Mouse (Mus musculus): ENCODE data around the gene Brd7. TPM values are rescaled to one million over a fixed set of nuclear protein-coding genes. Genes with fewer than 3 reads are reported as not detected.

The Brd7 gene
- polyA plus RNA-seq, 1 experiment from 2014 or later: 70.7 TPM

DNA sequence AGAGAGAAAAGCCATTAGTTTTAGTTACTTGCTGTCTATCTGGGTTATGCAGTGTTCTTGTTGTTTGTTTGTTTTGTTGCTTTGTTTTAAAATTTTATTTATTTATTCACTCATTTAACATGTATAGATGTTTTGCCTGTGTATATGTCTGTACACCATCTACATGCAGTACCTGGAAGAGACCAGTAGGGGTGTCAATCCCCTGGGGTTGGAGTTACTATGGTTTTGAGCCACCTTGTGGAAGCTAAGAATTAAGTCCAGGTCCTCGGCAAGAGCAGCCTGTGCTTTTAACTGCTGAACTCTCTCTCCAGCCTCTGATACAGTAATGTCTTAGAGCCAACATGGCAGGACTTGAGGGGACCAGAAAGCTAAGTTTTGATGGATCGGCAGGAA lies 21.2 kb upstream of the Brd7 start:
- Histone ChIP-seq H3K4me1 (replicated peaks; ENCODE audit: control insufficient read depth, insufficient read depth, low read length) (no peaks in the 10 kb centered on the region), H3K9ac (ENCODE audit: low read length) (no peak overlapping the region), H3K4me3 (ENCODE audit: low read length) (no peak overlapping the region), H3K36me3 (ENCODE audit: control insufficient read depth, insufficient read depth, low read length) (no peaks in the 10 kb centered on the region), H3K27me3 (ENCODE audit: control insufficient read depth, insufficient read depth, low read depth, low read length) (no peaks in the 10 kb centered on the region), H3K9me3 (ENCODE audit: control insufficient read depth, low read length) (no peaks in the 10 kb centered on the region), H3K4me2 (ENCODE audit: low read depth, low read length) (no peak overlapping the region), H3K27ac (ENCODE audit: low read length) (no peak overlapping the region)
- WGBS: 84% methylated on average over 2 of the region's 2 CpGs
- ATAC-seq (ENCODE audit: low read depth): no peak

DNA sequence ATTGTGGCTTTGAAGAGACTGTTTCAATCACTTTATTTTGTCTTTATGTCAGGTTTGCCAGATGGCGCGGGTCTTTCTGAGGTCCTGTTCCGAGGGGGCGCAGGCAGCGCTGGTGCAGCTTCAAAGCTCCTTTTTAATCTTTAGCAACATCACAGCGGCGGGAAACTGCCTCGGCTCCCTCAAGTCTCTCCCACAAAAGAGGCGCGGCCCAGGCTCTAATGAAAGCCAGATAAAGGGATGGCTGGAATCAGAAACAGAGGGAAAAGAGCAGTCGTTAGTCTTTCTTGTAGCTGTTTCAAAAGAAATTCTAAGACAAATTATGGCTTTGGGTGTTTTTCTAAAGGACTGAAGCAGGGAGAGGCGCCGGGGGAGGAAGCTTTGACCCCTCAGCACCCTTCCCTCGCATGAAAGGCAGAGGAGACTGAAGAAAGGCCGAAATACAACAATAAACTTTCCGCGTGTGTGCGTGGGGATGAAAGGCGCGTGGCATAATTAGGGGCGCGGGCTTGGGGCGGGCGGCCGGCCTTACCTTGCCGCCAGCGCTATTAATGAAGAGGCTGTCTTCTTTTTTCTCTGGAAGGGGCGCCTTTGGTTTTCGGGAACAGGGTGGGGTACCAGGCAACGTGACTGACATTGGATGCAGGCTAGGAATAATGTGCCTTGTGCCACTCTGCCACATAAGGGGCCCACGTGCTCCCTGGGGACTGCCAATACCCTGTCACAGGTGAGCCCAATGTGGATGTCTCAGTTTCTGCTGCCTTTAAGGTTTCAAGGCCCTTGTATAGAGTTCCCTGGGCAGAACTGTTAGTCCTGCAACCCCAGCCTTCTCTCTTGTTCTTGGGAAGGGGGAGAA lies 20.5 kb upstream of the Brd7 start:
- H3K4me1 ChIP-seq (replicated peaks; ENCODE audit: control insufficient read depth, insufficient read depth, low read length): no peaks in the 10 kb centered on the region
- H3K9me3 ChIP-seq (ENCODE audit: control insufficient read depth, low read length): no peaks in the 10 kb centered on the region
- H3K27me3 ChIP-seq (ENCODE audit: control insufficient read depth, insufficient read depth, low read depth, low read length): no peaks in the 10 kb centered on the region
- no peak overlapping the region for H3K9ac ChIP-seq (ENCODE audit: low read length)
- no peaks in the 10 kb centered on the region for H3K36me3 ChIP-seq (ENCODE audit: control insufficient read depth, insufficient read depth, low read length)
- no peak overlapping the region for H3K4me3 ChIP-seq (ENCODE audit: low read length)
- H3K27ac ChIP-seq (ENCODE audit: low read length): no peak overlapping the region
- H3K4me2 ChIP-seq (ENCODE audit: low read depth, low read length): no peak overlapping the region
- no peak for ATAC-seq (ENCODE audit: low read depth)
- 62% methylated on average over 31 of the region's 31 CpGs for WGBS

DNA sequence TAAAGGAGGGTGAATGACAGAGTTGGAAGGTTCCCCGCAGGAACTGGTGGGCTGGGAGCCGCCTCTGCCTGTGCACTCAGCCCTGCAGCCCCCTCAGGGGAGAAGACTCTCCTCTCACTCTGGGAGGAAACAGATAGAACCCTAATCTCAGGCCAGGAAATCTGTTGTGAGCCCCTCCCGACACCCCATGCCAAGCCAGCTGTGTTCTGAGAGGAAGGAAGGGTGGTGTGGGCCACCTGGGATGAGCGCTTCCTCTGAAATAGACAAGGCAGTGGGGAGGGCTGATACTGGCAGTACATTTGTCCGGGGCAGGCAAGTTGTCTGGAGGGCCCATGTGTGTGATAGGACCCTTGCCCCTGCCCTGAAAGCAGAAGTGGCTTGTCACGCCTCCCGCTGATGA lies 18.5 kb upstream of the Brd7 start:
- Histone ChIP-seq H3K9ac (ENCODE audit: low read length) (no peak overlapping the region), H3K4me1 (replicated peaks; ENCODE audit: control insufficient read depth, insufficient read depth, low read length) (no peaks in the 10 kb centered on the region), H3K4me2 (ENCODE audit: low read depth, low read length) (no peak overlapping the region), H3K27me3 (ENCODE audit: control insufficient read depth, insufficient read depth, low read depth, low read length) (no peaks in the 10 kb centered on the region), H3K9me3 (ENCODE audit: control insufficient read depth, low read length) (no peaks in the 10 kb centered on the region), H3K4me3 (ENCODE audit: low read length) (no peak overlapping the region), H3K36me3 (ENCODE audit: control insufficient read depth, insufficient read depth, low read length) (no peaks in the 10 kb centered on the region), H3K27ac (ENCODE audit: low read length) (no peak overlapping the region)
- WGBS: 69% methylated on average over 7 of the region's 7 CpGs
- peak; percentile 31; the same call in 1 of the 2 replicates for ATAC-seq (ENCODE audit: low read depth)

DNA sequence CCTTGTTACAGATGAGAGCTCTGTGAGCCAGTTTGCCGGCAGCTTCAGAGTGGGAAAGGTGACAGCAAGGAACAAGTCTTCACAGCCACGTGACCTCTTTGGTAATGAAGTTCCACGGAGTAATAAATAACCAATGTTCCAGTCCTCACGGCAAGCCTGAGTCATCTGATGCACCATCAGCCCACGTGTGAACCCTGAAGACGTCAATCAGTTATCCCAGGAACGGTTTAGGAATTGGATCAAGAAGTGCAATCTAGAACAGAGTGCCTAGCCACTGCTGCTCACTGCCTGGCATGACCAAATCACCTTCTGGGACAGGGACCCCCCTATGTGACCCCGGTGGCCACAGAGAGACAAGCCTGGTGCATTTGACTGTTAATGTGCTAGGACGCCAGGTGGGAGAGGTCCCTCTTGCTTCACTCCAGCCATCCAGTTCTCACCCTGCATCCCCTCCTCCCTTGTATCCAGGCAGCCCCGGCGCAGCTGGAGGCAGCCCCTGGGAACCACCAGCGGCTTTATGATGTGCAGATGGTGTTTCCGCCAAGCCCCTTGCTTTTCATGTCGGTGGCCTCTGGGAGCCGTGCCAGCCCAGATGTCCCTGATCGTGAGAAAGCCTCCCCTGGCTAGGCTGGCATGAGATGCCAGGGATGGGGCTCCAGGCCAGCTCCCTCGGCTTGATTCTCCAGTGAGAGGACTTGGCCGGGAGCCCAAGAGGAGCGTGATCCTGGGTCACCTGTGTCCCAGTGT lies 15.0 kb upstream of the Brd7 start:
- Histone ChIP-seq H3K9me3 (ENCODE audit: control insufficient read depth, low read length) (no peaks in the 10 kb centered on the region), H3K36me3 (ENCODE audit: control insufficient read depth, insufficient read depth, low read length) (no peaks in the 10 kb centered on the region), H3K4me3 (ENCODE audit: low read length) (no peak overlapping the region), H3K27me3 (ENCODE audit: control insufficient read depth, insufficient read depth, low read depth, low read length) (no peaks in the 10 kb centered on the region), H3K9ac (ENCODE audit: low read length) (no peak overlapping the region), H3K4me1 (replicated peaks; ENCODE audit: control insufficient read depth, insufficient read depth, low read length) (no peaks in the 10 kb centered on the region), H3K27ac (ENCODE audit: low read length) (no peak overlapping the region), H3K4me2 (ENCODE audit: low read depth, low read length) (no peak overlapping the region)
- peak; percentile 36; the same call in 1 of the 2 replicates for ATAC-seq (ENCODE audit: low read depth)
- 46% methylated on average over 19 of the region's 19 CpGs for WGBS

DNA sequence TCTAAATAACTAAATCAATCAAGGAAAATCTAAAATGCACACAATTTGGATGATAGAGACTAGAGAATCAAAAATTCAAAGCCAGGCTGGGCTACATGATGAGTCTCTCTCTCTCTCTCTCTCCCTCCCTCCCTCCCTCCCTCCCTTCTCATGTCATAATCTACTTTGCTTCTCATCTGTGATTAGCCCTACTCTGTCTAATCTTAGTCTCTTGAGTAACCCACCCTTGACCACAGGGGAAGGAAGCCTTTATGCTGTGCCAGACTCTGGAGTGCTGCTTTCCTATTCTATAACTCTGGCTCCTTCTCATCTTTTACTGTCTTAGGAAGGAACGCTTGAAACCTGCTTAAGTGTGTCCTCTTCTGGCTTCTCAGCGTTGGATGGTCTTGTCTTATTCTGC lies 9.5 kb upstream of the Brd7 start:
- no peak overlapping the region for H3K4me2 ChIP-seq (ENCODE audit: low read depth, low read length)
- no peaks in the 10 kb centered on the region for H3K27me3 ChIP-seq (ENCODE audit: control insufficient read depth, insufficient read depth, low read depth, low read length)
- H3K9me3 ChIP-seq (ENCODE audit: control insufficient read depth, low read length): no peaks in the 10 kb centered on the region
- 81% methylated on average over 2 of the region's 2 CpGs for WGBS
- 0 out of 2 replicates have a peak, but pooled peaks cover 2% of the 10 kb centered on the region for H3K4me1 ChIP-seq (replicated peaks; ENCODE audit: control insufficient read depth, insufficient read depth, low read length)
- H3K27ac ChIP-seq (ENCODE audit: low read length): no peak overlapping the region
- H3K4me3 ChIP-seq (ENCODE audit: low read length): no peak overlapping the region
- ATAC-seq (ENCODE audit: low read depth): no peak
- no peak overlapping the region for H3K9ac ChIP-seq (ENCODE audit: low read length)
- H3K36me3 ChIP-seq (ENCODE audit: control insufficient read depth, insufficient read depth, low read length): no peaks in the 10 kb centered on the region

DNA sequence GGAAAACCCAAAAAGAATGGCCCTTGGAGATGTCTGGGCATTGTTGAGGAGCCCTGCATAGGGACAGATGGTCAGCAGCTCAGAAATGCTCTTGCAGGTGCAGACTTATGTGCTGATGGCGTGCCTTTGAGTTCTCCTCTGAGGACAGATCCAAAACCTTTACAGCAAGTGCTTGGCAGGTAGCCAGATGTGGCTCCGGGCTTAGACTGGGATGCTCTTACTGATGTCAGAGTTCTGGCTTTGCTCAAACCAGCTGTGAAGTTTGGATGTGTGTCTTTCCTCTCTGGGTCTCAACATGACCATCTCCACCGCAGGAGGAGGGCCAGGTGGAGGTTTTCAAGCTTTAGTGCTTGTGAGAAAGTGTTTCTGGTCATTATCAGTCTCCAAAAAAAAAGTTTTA lies 7.8 kb upstream of the Brd7 start:
- H3K4me1 ChIP-seq (replicated peaks; ENCODE audit: control insufficient read depth, insufficient read depth, low read length): 0 out of 2 replicates have a peak, but pooled peaks cover 2% of the 10 kb centered on the region
- no peak overlapping the region for H3K27ac ChIP-seq (ENCODE audit: low read length)
- no peak overlapping the region for H3K9ac ChIP-seq (ENCODE audit: low read length)
- peak; percentile 41; the same call in 1 of the 2 replicates for ATAC-seq (ENCODE audit: low read depth)
- no peak overlapping the region for H3K4me2 ChIP-seq (ENCODE audit: low read depth, low read length)
- no peaks in the 10 kb centered on the region for H3K27me3 ChIP-seq (ENCODE audit: control insufficient read depth, insufficient read depth, low read depth, low read length)
- no peak overlapping the region for H3K4me3 ChIP-seq (ENCODE audit: low read length)
- WGBS: 33% methylated on average over 3 of the region's 3 CpGs
- H3K36me3 ChIP-seq (ENCODE audit: control insufficient read depth, insufficient read depth, low read length): no peaks in the 10 kb centered on the region
- H3K9me3 ChIP-seq (ENCODE audit: control insufficient read depth, low read length): no peaks in the 10 kb centered on the region

DNA sequence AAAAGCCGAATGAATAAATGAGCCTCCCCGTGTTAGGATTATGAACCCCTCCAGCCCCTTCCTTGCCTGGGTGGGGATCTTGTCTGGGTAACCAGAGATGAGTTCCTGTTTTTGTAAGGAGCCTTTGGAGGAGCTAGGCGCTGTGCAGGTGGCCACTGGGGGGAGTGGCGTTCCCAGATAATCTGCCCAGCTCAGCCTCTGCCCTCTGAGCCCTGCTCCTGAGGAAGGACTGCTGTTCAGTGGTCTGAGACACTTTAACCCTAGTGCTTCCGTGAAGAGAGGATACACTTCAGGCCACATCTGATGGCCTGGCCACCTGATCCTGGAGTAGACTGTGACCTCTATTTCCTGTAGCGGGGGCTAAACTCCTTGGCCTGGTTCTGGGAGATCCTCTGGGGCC lies 7.2 kb upstream of the Brd7 start:
- Histone ChIP-seq H3K27me3 (ENCODE audit: control insufficient read depth, insufficient read depth, low read depth, low read length) (no peaks in the 10 kb centered on the region), H3K9ac (ENCODE audit: low read length) (no peak overlapping the region), H3K4me1 (replicated peaks; ENCODE audit: control insufficient read depth, insufficient read depth, low read length) (0 out of 2 replicates have a peak, but pooled peaks cover 2% of the 10 kb centered on the region), H3K4me2 (ENCODE audit: low read depth, low read length) (no peak overlapping the region), H3K4me3 (ENCODE audit: low read length) (no peak overlapping the region), H3K9me3 (ENCODE audit: control insufficient read depth, low read length) (no peaks in the 10 kb centered on the region), H3K27ac (ENCODE audit: low read length) (no peak overlapping the region), H3K36me3 (ENCODE audit: control insufficient read depth, insufficient read depth, low read length) (no peaks in the 10 kb centered on the region)
- ATAC-seq (ENCODE audit: low read depth): peak; percentile 75
- 10% methylated on average over 6 of the region's 6 CpGs for WGBS

DNA sequence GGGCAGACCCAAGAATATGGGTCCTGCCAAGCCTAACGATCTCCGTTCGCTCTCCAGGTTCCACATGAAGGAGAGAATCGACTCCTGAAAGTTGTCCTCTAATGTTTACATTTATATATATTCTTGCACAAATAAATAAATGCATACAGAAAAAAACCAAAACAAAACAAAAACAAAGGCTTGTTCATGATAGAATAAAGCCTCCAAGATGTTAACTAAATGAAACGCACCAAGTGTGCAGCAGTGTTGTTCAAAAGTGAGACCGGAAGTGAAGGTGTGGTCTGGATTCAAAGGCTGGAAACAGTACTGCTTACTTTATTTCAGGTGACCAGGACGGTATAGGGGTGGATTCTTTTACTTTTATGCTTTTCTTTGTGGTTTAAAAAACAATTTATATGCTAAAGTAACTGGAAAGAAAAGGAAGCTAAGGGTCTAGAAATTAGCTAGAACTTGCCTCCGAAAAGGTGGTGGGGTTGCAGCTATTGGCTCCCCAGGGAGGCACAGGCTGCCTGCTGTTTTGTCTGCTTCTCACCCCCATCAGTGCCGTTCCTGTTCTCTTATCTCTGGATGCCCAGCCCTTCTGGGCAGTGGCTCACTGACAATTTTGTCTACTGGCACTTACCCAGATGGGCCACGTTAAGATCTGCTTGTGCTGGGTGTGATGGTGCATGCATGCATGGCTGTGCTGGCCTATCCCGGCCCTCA lies 604 bp upstream of the Brd7 start:
- Histone ChIP-seq H3K4me1 (replicated peaks; ENCODE audit: control insufficient read depth, insufficient read depth, low read length) (peaks cover 26% of the 10 kb centered on the region), H3K9ac (ENCODE audit: low read length) (peak overlapping the region; percentile 100), H3K27ac (ENCODE audit: low read length) (peak overlapping the region; percentile 72; the same call in 1 of the 2 replicates), H3K36me3 (ENCODE audit: control insufficient read depth, insufficient read depth, low read length) (peaks cover 11% of the 10 kb centered on the region), H3K4me2 (ENCODE audit: low read depth, low read length) (peak overlapping the region; percentile 90), H3K27me3 (ENCODE audit: control insufficient read depth, insufficient read depth, low read depth, low read length) (no peaks in the 10 kb centered on the region), H3K9me3 (ENCODE audit: control insufficient read depth, low read length) (no peaks in the 10 kb centered on the region), H3K4me3 (ENCODE audit: low read length) (peak overlapping the region; percentile 99)
- ATAC-seq (ENCODE audit: low read depth): no peak; the same call in 1 of the 2 replicates
- 24% methylated on average over 11 of the region's 11 CpGs for WGBS
